Mouse (Mus musculus): ENCODE results near the gene Wdr90. TPM values are rescaled to one million over a fixed set of nuclear protein-coding genes. Genes with fewer than 3 reads are reported as not detected.

Gene Wdr90
- polyA plus RNA-seq, 1 experiment, result 35.9 TPM

GRCm38 (mm10) chr17:25830806-25831431 is 30.4 kb downstream of the Wdr90 start:
- DNase-seq (ENCODE audit: low read depth), result no peak

GRCm38 (mm10) chr17:25830200-25830753 is 31.0 kb downstream of the Wdr90 start:
- no peak for DNase-seq (ENCODE audit: low read depth)

DNA sequence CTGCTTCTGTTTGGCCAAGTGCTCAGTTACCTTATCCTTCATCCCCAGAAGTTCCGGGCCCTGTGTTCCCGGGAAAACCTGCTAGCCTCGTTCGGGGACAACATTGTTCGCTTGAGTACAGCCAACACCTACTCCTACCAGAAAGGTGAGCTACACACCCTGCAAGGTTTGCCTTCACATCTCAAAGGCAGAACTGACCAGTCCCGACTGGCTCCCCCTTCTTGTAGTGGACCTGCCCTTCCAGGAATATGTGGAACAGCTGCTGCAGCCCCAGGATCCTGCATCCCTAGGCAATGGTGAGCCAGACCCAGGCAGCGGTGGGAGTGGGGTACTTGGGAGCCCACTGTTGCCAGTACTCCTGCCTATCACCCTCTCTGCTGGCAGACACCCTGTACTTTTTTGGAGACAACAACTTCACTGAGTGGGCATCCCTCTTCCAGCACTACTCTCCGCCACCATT is 31.7 kb downstream of the Wdr90 start:
- DNase-seq (ENCODE audit: low read depth), result no peak

- DNase-seq (ENCODE audit: low read depth), result no peak
These were observed 32.4 kb downstream of the Wdr90 start, which contains the start of gene Jmjd8 for GRCm38 (mm10) chr17:25828712-25829557. Jmjd8 (plus strand) TSS chr17:25828867.

DNA sequence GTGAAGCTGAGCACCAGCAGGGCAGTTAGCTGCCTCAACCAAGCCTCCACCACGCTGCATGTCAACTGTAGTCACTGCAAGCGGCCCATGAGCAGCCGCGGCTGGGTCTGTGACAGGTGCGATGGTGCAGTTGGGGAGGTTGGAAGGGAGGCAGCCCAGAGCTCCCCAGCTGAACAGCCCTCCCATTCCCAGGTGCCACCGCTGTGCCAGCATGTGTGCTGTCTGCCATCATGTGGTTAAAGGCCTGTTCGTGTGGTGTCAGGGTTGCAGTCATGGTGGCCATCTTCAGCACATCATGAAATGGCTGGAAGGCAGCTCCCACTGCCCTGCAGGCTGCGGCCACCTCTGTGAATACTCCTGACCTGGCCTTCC is 33.1 kb downstream of the Wdr90 start:
- no peak for DNase-seq (ENCODE audit: low read depth)

- no peak for DNase-seq (ENCODE audit: low read depth)
These were observed 33.6 kb downstream of the Wdr90 start for GRCm38 (mm10) chr17:25827546-25828222.

DNA sequence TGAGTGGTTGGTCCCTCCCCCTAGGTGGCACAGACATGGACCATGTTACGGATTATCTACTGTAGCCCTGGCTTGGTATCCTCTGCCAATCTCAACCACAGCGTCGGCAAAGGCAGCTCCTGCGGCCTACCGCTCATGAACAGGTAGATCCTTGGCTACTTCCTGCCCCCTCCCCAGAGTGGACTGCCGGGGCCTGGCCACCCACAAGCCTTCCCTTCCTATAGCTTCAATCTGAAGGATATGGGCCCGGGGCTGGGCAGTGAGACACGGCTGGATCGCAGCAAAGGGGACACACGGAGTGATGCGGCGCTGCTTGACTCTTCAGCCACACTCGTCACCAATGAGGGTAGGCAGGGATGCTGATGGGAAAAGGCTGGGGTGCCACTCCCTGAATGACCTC is 34.3 kb downstream of the Wdr90 start:
- no peak for DNase-seq (ENCODE audit: low read depth)

DNA sequence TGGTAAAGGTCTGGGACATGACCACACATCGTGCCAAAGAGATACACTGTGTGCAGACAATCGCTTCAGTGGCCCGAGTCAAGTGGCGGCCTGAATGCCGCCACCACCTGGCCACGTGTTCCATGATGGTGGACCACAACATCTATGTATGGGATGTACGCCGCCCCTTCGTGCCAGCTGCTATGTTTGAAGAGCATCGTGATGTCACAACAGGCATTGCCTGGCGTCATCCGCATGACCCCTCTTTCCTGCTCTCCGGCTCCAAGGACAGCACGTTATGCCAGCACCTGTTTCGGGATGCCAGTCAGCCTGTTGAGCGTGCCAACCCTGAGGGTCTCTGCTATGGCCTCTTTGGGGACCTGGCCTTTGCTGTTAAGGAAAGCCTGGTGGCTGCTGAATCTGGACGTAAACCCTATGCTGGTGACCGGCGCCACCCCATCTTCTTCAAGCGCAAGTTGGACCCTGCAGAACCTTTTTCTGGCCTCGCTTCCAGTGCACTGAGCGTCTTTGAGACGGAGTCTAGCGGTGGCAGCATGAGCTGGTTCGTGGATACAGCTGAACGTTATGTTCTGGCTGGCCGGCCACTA is 35.2 kb downstream of the Wdr90 start:
- DNase-seq (ENCODE audit: low read depth), result no peak

- DNase-seq (ENCODE audit: low read depth), result no peak
These were observed 36.0 kb downstream of the Wdr90 start for GRCm38 (mm10) chr17:25825311-25825710.

DNA sequence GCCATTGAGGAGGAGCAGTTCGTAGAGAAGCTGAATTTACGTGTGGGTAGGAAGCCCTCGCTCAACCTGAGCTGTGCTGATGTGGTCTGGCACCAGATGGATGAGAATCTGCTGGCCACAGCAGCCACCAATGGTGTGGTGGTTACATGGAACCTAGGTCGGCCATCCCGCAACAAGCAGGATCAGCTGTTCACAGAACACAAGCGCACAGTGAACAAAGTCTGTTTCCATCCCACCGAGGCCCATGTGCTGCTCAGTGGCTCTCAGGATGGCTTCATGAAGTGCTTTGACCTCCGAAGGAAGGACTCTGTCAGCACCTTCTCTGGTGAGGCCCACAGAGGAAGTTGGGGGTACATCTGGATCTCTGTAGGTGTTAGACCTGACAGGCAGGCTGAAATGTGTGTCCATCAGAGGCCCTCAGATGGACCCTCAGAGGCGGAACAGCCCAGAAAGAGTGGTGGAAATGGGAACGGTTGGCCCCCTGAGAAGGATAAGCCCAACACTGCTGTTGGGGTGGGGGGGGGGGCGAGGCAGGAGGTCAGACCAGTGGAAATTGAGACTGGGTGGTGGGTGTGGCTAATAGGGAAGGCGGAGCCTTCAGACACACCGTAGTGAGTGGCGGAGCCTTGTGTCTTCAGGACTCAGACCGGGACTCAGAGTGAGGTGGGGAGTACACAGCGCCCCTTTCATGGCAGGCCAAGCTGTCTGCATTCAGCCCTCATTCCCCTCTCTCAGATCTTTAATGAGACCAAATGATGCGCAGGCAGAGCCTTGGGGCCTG is 36.7 kb downstream of the Wdr90 start:
- no peak for DNase-seq (ENCODE audit: low read depth)

DNA sequence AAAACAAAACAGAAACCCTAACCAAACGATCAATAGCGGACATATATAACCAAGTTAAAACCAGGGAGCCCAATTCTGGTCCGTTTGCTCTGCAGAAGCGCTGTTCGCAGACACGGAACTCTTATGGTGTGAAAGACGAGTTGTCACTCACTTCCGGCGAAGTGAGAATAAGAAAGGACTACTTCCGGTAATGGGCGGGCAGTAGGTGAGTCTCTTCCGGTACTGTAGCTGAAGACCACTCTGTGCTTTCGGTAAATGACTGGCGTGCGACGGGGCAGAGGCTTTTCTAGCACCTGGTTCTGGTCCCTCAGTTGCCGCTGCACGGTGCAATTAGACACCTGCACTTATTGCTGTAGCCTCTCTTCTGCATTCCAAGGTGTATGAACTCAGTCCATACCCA is 37.8 kb downstream of the Wdr90 start, which contains the start of gene Wdr24:
Wdr24 (plus strand) TSS at position 176 of the 400 bp plus-strand sequence.
- DNase-seq (ENCODE audit: low read depth), result no peak

DNA sequence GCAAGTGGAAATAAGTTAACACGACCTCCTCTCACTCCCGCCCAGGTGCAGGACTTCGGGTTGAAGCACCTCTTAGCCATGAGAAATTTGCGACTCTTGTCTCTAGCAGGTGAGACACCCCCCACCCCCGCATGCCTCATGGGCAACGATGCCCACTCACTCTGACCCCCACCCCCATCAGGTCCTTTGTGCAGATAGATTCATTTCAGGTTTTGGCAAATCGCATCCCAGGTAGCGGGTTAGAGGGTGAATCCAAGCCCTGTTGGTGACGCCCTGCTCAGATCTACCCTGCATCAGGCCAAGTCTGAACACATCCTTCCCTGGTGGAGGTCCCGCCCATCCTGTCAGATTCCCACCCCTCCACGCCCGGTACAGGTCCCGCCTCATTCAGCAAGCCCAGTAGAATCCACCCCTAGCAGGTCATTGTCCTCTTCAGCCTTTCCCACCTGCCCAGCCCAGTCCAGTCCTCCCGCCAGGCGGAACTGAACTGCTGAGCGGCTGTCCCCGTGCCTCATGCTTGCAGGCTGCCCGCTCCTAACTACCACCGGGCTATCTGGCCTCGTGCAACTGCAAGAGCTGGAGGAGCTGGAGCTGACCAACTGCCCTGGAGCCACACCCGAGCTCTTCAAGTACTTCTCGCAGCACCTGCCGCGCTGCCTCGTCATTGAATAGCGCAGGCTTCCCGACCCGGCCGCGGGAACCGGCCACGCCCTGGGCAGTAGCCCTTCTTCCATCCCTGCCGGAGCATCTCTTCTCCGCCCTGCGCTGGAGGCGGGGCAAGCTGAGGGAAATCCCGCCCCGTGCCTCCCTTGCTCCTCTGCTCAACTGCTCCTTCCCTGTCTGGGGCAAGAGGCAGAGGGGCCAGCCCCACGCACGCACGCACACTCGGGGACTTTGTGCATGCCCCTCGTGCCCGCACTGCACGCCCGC is 42.2 kb downstream of the Wdr90 start:
- no peak for DNase-seq (ENCODE audit: low read depth)

DNA sequence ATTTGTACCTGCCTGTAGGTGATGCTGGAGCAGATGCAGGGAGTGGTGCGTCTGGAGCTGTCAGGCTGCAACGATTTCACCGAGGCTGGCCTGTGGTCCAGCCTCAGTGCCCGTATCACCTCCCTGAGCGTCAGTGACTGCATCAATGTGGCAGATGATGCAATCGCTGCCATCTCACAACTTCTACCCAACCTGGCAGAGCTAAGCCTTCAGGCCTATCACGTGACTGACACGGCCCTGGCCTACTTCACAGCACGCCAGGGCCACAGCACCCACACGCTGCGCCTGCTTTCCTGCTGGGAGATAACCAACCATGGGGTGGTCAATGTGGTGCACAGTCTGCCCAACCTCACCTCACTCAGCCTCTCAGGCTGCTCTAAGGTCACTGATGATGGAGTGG is 43.6 kb downstream of the Wdr90 start:
- DNase-seq (ENCODE audit: low read depth), result no peak

DNA sequence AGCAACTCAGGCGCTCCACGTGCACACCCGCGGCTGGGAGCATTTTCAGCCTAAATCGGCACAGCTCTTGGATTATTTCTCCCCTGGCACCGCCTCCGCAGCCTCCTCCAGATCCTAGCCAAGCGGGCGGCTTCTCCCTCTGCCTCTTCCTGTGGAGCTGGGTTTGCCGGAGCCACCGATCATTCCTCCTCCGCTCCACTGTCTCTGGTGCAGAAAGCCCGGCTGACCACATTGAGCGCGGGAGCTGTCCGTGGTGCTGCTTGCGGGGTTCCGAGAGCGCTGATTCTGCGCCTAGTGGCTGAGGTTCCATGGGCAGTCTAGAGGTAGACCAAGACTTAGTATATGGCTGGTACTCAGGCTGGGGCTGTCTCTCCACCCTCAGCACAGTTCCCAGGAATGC is 47.8 kb downstream of the Wdr90 start:
- DNase-seq (ENCODE audit: low read depth), result no peak

DNA sequence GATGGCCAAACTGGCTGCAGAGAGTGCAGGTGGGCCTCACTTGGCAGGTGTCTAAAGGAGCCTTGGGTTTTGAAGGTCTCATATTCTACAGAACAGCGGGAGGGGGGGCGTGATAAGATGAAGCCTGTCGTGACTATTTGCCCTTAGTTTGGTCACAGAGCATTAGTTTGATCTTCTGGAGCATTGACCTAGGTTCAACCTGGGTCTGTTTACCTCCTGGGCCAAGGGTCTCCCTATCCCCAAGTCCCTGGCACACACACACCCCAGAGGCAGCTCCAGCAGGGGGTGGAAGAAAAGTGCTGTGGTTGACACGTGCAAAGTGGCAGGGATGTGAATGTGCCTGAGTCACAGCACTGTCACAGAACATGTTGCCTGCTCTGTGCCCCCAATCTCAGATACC is 50.4 kb downstream of the Wdr90 start:
- no peak for DNase-seq (ENCODE audit: low read depth)

GRCm38 (mm10) chr17:25809606-25810340 is 51.5 kb downstream of the Wdr90 start:
- no peak for DNase-seq (ENCODE audit: low read depth)

DNA sequence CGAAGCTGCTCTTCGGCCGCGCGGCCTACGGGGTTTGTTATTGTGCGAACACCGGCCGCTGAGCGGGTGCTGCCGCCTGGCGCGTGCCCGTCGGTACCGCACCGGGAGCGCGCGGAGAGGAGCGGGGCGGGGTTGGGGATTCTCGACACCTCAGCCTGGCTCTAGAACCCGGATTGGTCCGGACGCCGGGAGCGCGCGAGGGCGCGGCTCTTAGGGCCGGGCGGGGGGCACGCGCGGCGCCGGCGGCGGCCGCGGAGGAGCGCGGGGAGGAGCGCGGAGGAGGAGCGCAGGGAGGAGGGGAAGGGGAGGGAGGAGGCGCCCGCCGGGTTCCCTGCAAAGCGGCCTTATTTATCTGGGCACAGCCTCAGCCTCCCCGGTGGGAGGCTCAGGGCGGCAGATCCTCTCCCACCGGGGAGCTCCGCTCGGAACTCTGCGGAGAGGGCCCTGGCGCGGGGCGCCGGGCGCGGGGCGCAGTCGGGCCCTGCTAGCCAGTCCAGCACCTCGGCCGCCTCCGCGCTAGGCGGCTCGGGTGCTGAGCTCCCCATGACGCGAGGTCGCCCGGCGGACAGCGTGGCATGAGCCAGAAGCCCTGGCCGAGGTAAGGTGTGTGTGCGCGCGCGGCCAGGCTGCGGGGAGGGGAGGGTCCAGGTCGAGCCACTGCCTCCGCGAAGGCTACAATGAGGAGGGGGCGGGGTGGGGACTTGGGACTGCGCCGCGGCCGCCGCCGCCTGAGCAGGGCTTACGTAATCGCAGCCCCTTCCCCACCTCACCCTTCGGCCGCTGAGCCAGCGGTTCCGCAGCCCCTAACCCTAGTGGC is 52.3 kb downstream of the Wdr90 start, which contains the start of gene Fbxl16:
Fbxl16 (plus strand) TSS at position 297 of the 817 bp plus-strand sequence.
- no peak for DNase-seq (ENCODE audit: low read depth)

GRCm38 (mm10) chr17:25808028-25808427 is 53.3 kb downstream of the Wdr90 start:
- no peak for DNase-seq (ENCODE audit: low read depth)

Measured in gonadal fat pad, adult 2 months (tissue).